Mouse (Mus musculus) stomach, postnatal 0 days (tissue): ENCODE data around the gene B3gat3. TPM values are rescaled to one million over a fixed set of nuclear protein-coding genes. Genes with fewer than 3 reads are reported as not detected.

Experiments
- ATAC-seq: fragments of 200-750 bp; cut with Nextera tagmentation; 2 replicates; pipeline ENCODE4 v1.8.0; 2017; ENCODE audit not compliant: low FRiP score, low TSS enrichment
- DNase-seq: peaks from one replicate; pipeline ENCODE4 v3.0.0-alpha.2; 2016; ENCODE audit warnings: low spot score
- H3K27ac ChIP-seq: fragments of 300-500 bp; sonication (generic); replicated peaks from 2 replicates; pipeline ENCODE4 v1.5.1; 2014; ENCODE audit warnings: mild to moderate bottlenecking, control low read depth
- H3K27me3 ChIP-seq: fragments of 300-500 bp; sonication (generic); 2 replicates; pipeline ENCODE4 v1.6.1; 2014; ENCODE audit warnings: low read length; ENCODE audit not compliant: control insufficient read depth, insufficient read depth
- H3K36me3 ChIP-seq: fragments of 300-500 bp; sonication (generic); 2 replicates; pipeline ENCODE4 v1.6.1; 2014; ENCODE audit warnings: low read length, mixed read lengths; ENCODE audit not compliant: control insufficient read depth, insufficient read depth
- H3K4me1 ChIP-seq: fragments of 300-500 bp; sonication (generic); replicated peaks from 2 replicates; pipeline ENCODE4 v1.6.1; 2014; ENCODE audit warnings: antibody characterized with exemption; ENCODE audit not compliant: control insufficient read depth, insufficient read depth
- H3K4me2 ChIP-seq: fragments of 300-500 bp; sonication (generic); replicated peaks from 2 replicates; pipeline ENCODE4 v1.6.1; 2014; ENCODE audit warnings: low read depth, mild to moderate bottlenecking, control low read depth, moderate library complexity
- H3K4me3 ChIP-seq: fragments of 300-500 bp; sonication (generic); 2 replicates; pipeline ENCODE4 v1.5.1; 2014; ENCODE audit warnings: low read depth, low read length, control low read depth
- H3K9ac ChIP-seq: fragments of 300-500 bp; sonication (generic); 2 replicates; pipeline ENCODE4 v1.6.1; 2014; ENCODE audit warnings: mild to moderate bottlenecking, low read length, control low read depth, mixed read lengths
- H3K9me3 ChIP-seq: fragments of 300-500 bp; sonication (generic); 2 replicates; pipeline ENCODE4 v1.6.1; 2016; ENCODE audit warnings: low read length; ENCODE audit not compliant: control insufficient read depth
- CTCF ChIP-seq: IDR thresholded peaks from 2 replicates; pipeline ENCODE4 v1.5.1; 2016; ENCODE audit warnings: antibody characterized with exemption, low read depth, mild to moderate bottlenecking, moderate library complexity
- EP300 ChIP-seq: optimal IDR thresholded peaks from 2 replicates; pipeline ENCODE3; 2016; ENCODE audit warnings: antibody characterized with exemption
- WGBS: fragments of 180-500 bp; shearing (Covaris S2); extraction: QIAGEN DNeasy Blood & Tissue Kit; methylation state at CpG from one replicate; pipeline ENCODE4 v1.1.7; 2014; 5-methylcytosine and 5-hydroxymethylcytosine counted together
- polyA plus RNA-seq: library from polyadenylated mRNA; unstranded; fragments of >200 nt; fragmentation: Nextera tagmentation; extraction: Ambion mirVana; gene quantifications from 2 replicates; pipeline ENCODE4 v1.2.1, GENCODE M21; 2015

Gene B3gat3
- polyA plus RNA-seq, 1 experiment from 2014 or later = 24.7 TPM

GRCm38 (mm10) chr19:8927891-8928525, 7.8 kb downstream of the B3gat3 start:
- WGBS = 85% methylated on average over 12 of the region's 12 CpGs
- ATAC-seq (no peak), DNase-seq (no peak)
- Histone ChIP-seq H3K36me3 (peaks cover 11% of the 10 kb centered on the region; the same call in 1 of the 2 replicates), H3K4me2 (no peak overlapping the region), H3K27me3 (no peaks in the 10 kb centered on the region), H3K4me1 (peaks cover 6% of the 10 kb centered on the region; the same call in 1 of the 2 replicates), H3K4me3 (no peak overlapping the region), H3K27ac (no peak overlapping the region), H3K9ac (no peak overlapping the region; the same call in 1 of the 2 replicates), H3K9me3 (no peaks in the 10 kb centered on the region)
- TF ChIP-seq EP300 = no peak
- TF ChIP-seq CTCF = no peak

GRCm38 (mm10) chr19:8928689-8929223, 8.6 kb downstream of the B3gat3 start:
- Histone ChIP-seq H3K9me3 (no peaks in the 10 kb centered on the region), H3K27ac (peak overlapping the region; percentile 93), H3K27me3 (no peaks in the 10 kb centered on the region), H3K9ac (peak overlapping the region; percentile 88), H3K4me3 (peak overlapping the region; percentile 81), H3K4me1 (peaks cover 6% of the 10 kb centered on the region; the same call in 1 of the 2 replicates), H3K4me2 (peak overlapping the region; percentile 90), H3K36me3 (peaks cover 11% of the 10 kb centered on the region; the same call in 1 of the 2 replicates)
- peak; percentile 11; the same call in 1 of the 2 replicates for ATAC-seq
- 31% methylated on average over 16 of the region's 16 CpGs for WGBS
- DNase-seq = no peak
- no peak for TF ChIP-seq EP300
- TF ChIP-seq CTCF = no peak

- under 1% methylated on average over 31 of the region's 74 CpGs for WGBS
Measured at GRCm38 (mm10) chr19:8929224-8930088, 9.3 kb downstream of the B3gat3 start, which contains the start of the genes Rom1 and Eml3. Gene Rom1 (minus strand): TSS chr19:8929356. Gene Eml3 (plus strand): TSS chr19:8929552.

GRCm38 (mm10) chr19:8930117-8930516, 9.9 kb downstream of the B3gat3 start:
- WGBS = 3% methylated on average over 11 of the region's 11 CpGs
- no peak for ATAC-seq

More at GRCm38 (mm10) chr19:8929224-8930088, 9.3 kb downstream of the B3gat3 start, which contains the start of the genes Rom1 and Eml3:
- Histone ChIP-seq H3K4me1 (peaks cover 6% of the 10 kb centered on the region; the same call in 1 of the 2 replicates), H3K9ac (peak within 1 kb of the TSS; percentile 88), H3K27me3 (no peaks in the 10 kb centered on the region), H3K27ac (peak within 1 kb of the TSS; percentile 93), H3K9me3 (no peaks in the 10 kb centered on the region), H3K4me3 (peak within 1 kb of the TSS; percentile 81), H3K4me2 (peak within 1 kb of the TSS; percentile 90), H3K36me3 (peaks cover 11% of the 10 kb centered on the region; the same call in 1 of the 2 replicates)
- TF ChIP-seq CTCF (peak; percentile 63), EP300 (no peak)
- peak; percentile 88 for DNase-seq
- ATAC-seq = peak; percentile 84

GRCm38 (mm10) chr19:8930771-8931170, 10.6 kb downstream of the B3gat3 start:
- Histone ChIP-seq H3K27ac (0 out of 2 replicates have a peak overlapping the region, but pooled peaks have one; percentile 93), H3K4me3 (peak overlapping the region; percentile 81), H3K4me1 (peaks cover 6% of the 10 kb centered on the region; the same call in 1 of the 2 replicates), H3K9ac (peak overlapping the region; percentile 88), H3K27me3 (no peaks in the 10 kb centered on the region), H3K36me3 (peaks cover 16% of the 10 kb centered on the region; the same call in 1 of the 2 replicates), H3K9me3 (no peaks in the 10 kb centered on the region), H3K4me2 (peak overlapping the region; percentile 90)
- no peak for DNase-seq
- TF ChIP-seq CTCF = no peak
- no peak for TF ChIP-seq EP300
- 79% methylated on average over 7 of the region's 7 CpGs for WGBS
- no peak for ATAC-seq

More at GRCm38 (mm10) chr19:8930117-8930516, 9.9 kb downstream of the B3gat3 start:
- H3K4me2 ChIP-seq = peak overlapping the region; percentile 90
- TF ChIP-seq CTCF = no peak
- TF ChIP-seq EP300 = no peak
- H3K4me1 ChIP-seq = peaks cover 6% of the 10 kb centered on the region; the same call in 1 of the 2 replicates
- H3K27ac ChIP-seq = peak overlapping the region; percentile 93
- peak overlapping the region; percentile 81 for H3K4me3 ChIP-seq
- peaks cover 17% of the 10 kb centered on the region; the same call in 1 of the 2 replicates for H3K36me3 ChIP-seq
- peak overlapping the region; percentile 88 for H3K9ac ChIP-seq
- DNase-seq = no peak
- H3K27me3 ChIP-seq = no peaks in the 10 kb centered on the region
- no peaks in the 10 kb centered on the region for H3K9me3 ChIP-seq
